Mouse (Mus musculus) mouse embryonic stem cell (cell line): ENCODE data around the gene Flot2.
"Not testable (repeated sequence)": the region's sequence is repeated elsewhere in the genome, so short reads cannot be mapped to it uniquely, and the experiment has no call there.

Experiments used
- in situ Hi-C, 2 experiments: fragments of 300-500 bp; cut with MboI; formaldehyde crosslinking; loops; 1 replicate in 1 of 2; 3 replicates in 1 of 2; pipeline ENCODE4 v1.14.3; 2019 to 2020; ENCODE audit warnings: low sequenced_read_pairs in 2 of 2, low pct_unique_long_range_greater_than_20kb in 1 of 2, mixed read lengths in 1 of 2; ENCODE audit not compliant: unreplicated experiment in 1 of 2

The Flot2 gene

GRCm38 (mm10) chr11:78037831-78038752, at the start of gene Flot2:
Flot2 (plus strand) TSS chr11:78037931.
- in situ Hi-C loops: no loop called here

GRCm38 (mm10) chr11:77989071-77989690, 48.5 kb upstream of the Flot2 start:
- in situ Hi-C loops: no loop called here

GRCm38 (mm10) chr11:77995556-77995955, 42.2 kb upstream of the Flot2 start:
- in situ Hi-C loops: no loop called here

- in situ Hi-C loops: no loop called here
These were observed 31.3 kb upstream of the Flot2 start for GRCm38 (mm10) chr11:78006446-78006845.

GRCm38 (mm10) chr11:78019676-78020075, 18.1 kb upstream of the Flot2 start:
- in situ Hi-C loops: no loop called here

GRCm38 (mm10) chr11:78023607-78024006, 14.1 kb upstream of the Flot2 start:
- in situ Hi-C loops: no loop called here

- in situ Hi-C loops: no loop called here
These were observed 8.5 kb upstream of the Flot2 start for GRCm38 (mm10) chr11:78029240-78029639.

- in situ Hi-C loops: no loop called here
These were observed 7.1 kb upstream of the Flot2 start for GRCm38 (mm10) chr11:78030600-78030999.

- in situ Hi-C loops: no loop called here
These were observed 6.3 kb upstream of the Flot2 start for GRCm38 (mm10) chr11:78031389-78031788.

- in situ Hi-C loops: no loop called here
These were observed 5.6 kb upstream of the Flot2 start, which contains the start of gene Dhrs13 for GRCm38 (mm10) chr11:78031947-78032808. Dhrs13 (plus strand) TSS chr11:78032280.

GRCm38 (mm10) chr11:78032809-78033195, 4.9 kb upstream of the Flot2 start:
- in situ Hi-C loops: no loop called here

- in situ Hi-C loops: no loop called here
These were observed 3.7 kb upstream of the Flot2 start for GRCm38 (mm10) chr11:78033931-78034617.

- in situ Hi-C loops: no loop called here
These were observed 940 bp upstream of the Flot2 start for GRCm38 (mm10) chr11:78036791-78037190.

GRCm38 (mm10) chr11:78040878-78041277, 3.1 kb downstream of the Flot2 start:
- in situ Hi-C loops: no loop called here

- in situ Hi-C loops: not testable (repeated sequence)
These were observed 4.6 kb downstream of the Flot2 start for GRCm38 (mm10) chr11:78042290-78042870.

GRCm38 (mm10) chr11:78044758-78045251, 7.1 kb downstream of the Flot2 start:
- in situ Hi-C loops: no loop called here

GRCm38 (mm10) chr11:78048637-78049036, 10.9 kb downstream of the Flot2 start:
- in situ Hi-C loops: not testable (repeated sequence)

- in situ Hi-C loops: no loop called here
These were observed 15.3 kb downstream of the Flot2 start for GRCm38 (mm10) chr11:78053078-78053477.
